Mouse (Mus musculus): ENCODE data around the gene Dnajc15. TPM values are rescaled to one million over a fixed set of nuclear protein-coding genes. Genes with fewer than 3 reads are reported as not detected.

Gene Dnajc15
- polyA plus RNA-seq, 1 experiment from 2014 or later: 100 TPM

DNA sequence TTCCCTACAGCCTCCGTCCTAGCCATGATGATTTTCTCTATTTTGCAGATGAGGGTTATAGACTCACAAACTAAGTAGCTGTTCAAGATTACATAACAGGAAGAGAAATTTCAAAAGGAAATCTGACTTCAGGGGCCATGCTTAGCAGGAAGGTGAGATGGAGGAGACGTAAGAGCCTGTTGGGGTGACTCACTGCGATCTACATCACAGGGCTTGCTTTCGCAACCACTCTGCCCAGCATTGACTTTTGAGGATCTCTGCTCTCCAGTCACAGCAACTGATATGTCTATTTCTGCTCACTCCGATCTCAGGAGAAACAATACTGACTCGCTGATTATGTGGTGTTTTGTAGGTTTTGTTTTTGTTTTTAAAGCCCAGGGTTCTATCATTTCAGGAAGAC lies 49.8 kb downstream of the Dnajc15 start:
- ATAC-seq (replicated peaks; ENCODE audit: low FRiP score) (no peak), DNase-seq (ENCODE audit: low spot score) (no peak)
- Histone ChIP-seq H3K4me3 (ENCODE audit: low read depth, low read length) (no peak overlapping the region), H3K4me1 (replicated peaks; ENCODE audit: control insufficient read depth, insufficient read depth, low read length) (no peaks in the 10 kb centered on the region), H3K27me3 (replicated peaks; ENCODE audit: control insufficient read depth, insufficient read depth, low read length) (no peaks in the 10 kb centered on the region), H3K9ac (ENCODE audit: low read depth, low read length) (no peak overlapping the region), H3K36me3 (ENCODE audit: control insufficient read depth, insufficient read depth, low read length) (no peaks in the 10 kb centered on the region), H3K9me3 (ENCODE audit: control insufficient read depth, low read length) (no peaks in the 10 kb centered on the region), H3K27ac (ENCODE audit: low read depth, low read length) (no peak overlapping the region), H3K4me2 (no peak overlapping the region)
- WGBS: 88% methylated on average over 6 of the region's 6 CpGs

DNA sequence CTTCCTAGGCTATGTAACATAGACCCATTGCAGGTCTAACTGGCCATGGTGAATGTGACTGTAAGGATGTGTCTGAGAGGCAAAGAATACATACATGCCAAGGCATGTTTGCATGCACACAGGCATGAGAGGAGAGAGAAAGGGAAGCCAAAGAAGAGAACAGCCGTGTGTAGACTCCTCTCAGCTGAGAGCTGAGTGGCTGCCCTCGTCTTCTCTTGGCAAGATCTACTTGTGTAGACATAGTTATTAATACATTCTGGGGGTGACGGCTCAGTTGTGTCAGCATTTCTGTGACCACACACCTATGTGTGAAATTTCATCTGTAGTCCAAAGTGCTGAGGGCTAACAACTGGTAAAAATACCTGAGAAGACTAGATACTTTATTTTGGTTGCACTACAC lies 55.1 kb downstream of the Dnajc15 start:
- 79% methylated on average over 3 of the region's 3 CpGs for WGBS
- Histone ChIP-seq H3K36me3 (ENCODE audit: control insufficient read depth, insufficient read depth, low read length) (no peaks in the 10 kb centered on the region), H3K4me1 (replicated peaks; ENCODE audit: control insufficient read depth, insufficient read depth, low read length) (no peaks in the 10 kb centered on the region), H3K9me3 (ENCODE audit: control insufficient read depth, low read length) (no peaks in the 10 kb centered on the region), H3K27ac (ENCODE audit: low read depth, low read length) (no peak overlapping the region), H3K9ac (ENCODE audit: low read depth, low read length) (no peak overlapping the region), H3K4me3 (ENCODE audit: low read depth, low read length) (no peak overlapping the region), H3K27me3 (replicated peaks; ENCODE audit: control insufficient read depth, insufficient read depth, low read length) (no peaks in the 10 kb centered on the region), H3K4me2 (no peak overlapping the region)
- no peak for ATAC-seq (replicated peaks; ENCODE audit: low FRiP score)
- DNase-seq (ENCODE audit: low spot score): no peak

DNA sequence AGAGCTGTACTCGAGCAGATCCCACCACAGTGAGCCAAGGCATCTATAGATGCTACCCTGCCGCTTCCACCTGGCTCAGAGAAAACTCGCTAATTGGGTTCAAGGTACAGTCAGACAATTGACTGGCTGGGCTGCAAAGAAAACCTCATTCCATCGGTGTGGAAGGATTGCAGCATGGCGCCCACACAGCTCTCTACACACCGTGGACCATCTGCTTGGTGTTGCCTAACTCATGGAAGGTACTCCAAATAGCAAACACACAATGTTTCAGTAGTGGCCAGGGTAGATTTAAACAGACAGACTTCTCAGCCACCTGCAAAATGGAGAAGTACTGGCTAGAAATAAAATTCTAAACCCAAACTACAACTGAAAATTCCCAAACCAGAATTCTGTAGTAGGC lies 57.4 kb downstream of the Dnajc15 start:
- Histone ChIP-seq H3K36me3 (ENCODE audit: control insufficient read depth, insufficient read depth, low read length) (no peaks in the 10 kb centered on the region), H3K27me3 (replicated peaks; ENCODE audit: control insufficient read depth, insufficient read depth, low read length) (no peaks in the 10 kb centered on the region), H3K4me2 (no peak overlapping the region), H3K9me3 (ENCODE audit: control insufficient read depth, low read length) (no peaks in the 10 kb centered on the region), H3K4me3 (ENCODE audit: low read depth, low read length) (no peak overlapping the region), H3K4me1 (replicated peaks; ENCODE audit: control insufficient read depth, insufficient read depth, low read length) (no peaks in the 10 kb centered on the region), H3K27ac (ENCODE audit: low read depth, low read length) (no peak overlapping the region), H3K9ac (ENCODE audit: low read depth, low read length) (no peak overlapping the region)
- ATAC-seq (replicated peaks; ENCODE audit: low FRiP score): no peak
- no peak for DNase-seq (ENCODE audit: low spot score)
- 83% methylated on average over 6 of the region's 6 CpGs for WGBS

DNA sequence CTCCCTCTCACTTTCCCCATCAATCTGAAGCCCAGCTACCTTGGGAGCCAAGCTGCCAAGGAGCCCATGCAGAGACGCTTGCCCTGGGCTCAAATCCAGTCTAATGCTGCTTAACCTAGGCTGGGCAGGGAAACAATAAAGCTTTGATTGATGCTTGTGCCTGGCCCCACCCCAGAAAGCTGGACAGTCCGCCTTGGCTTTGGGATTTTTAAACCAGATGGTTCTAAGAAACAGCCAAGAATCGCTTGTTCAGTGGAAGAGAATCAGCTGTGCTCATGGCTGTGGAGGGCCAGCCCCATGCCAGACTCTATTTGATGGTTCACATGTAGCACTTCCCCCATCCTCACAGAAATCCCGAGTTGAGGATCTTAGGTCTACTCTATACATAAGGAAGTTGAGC lies 60.0 kb downstream of the Dnajc15 start:
- Histone ChIP-seq H3K27ac (ENCODE audit: low read depth, low read length) (no peak overlapping the region), H3K4me3 (ENCODE audit: low read depth, low read length) (no peak overlapping the region), H3K4me1 (replicated peaks; ENCODE audit: control insufficient read depth, insufficient read depth, low read length) (no peaks in the 10 kb centered on the region), H3K9me3 (ENCODE audit: control insufficient read depth, low read length) (no peaks in the 10 kb centered on the region), H3K4me2 (no peak overlapping the region), H3K27me3 (replicated peaks; ENCODE audit: control insufficient read depth, insufficient read depth, low read length) (no peaks in the 10 kb centered on the region), H3K9ac (ENCODE audit: low read depth, low read length) (no peak overlapping the region), H3K36me3 (ENCODE audit: control insufficient read depth, insufficient read depth, low read length) (no peaks in the 10 kb centered on the region)
- ATAC-seq (replicated peaks; ENCODE audit: low FRiP score): no peak
- no peak for DNase-seq (ENCODE audit: low spot score)
- 77% methylated on average over 4 of the region's 4 CpGs for WGBS

DNA sequence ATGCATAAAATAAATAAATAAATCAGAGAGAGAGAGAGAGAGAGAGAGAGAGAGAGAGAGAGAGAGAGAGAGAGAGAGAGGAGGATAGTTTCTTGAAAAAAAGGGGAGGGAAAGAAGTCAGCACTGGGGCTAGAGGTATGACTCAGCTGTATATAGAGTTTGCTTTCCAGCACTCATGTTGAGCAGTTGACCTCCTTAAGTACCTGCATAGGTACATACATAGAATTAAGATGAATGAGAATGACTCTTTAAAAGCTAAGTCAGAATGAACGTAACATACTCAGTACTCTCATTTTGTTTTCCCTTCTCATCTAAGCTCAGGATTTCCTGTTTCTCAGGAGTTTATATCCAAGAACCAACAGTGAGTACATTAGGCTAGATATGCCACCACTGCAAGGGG lies 62.0 kb downstream of the Dnajc15 start:
- Histone ChIP-seq H3K27me3 (replicated peaks; ENCODE audit: control insufficient read depth, insufficient read depth, low read length) (no peaks in the 10 kb centered on the region), H3K36me3 (ENCODE audit: control insufficient read depth, insufficient read depth, low read length) (no peaks in the 10 kb centered on the region), H3K4me2 (no peak overlapping the region), H3K9ac (ENCODE audit: low read depth, low read length) (no peak overlapping the region), H3K4me1 (replicated peaks; ENCODE audit: control insufficient read depth, insufficient read depth, low read length) (no peaks in the 10 kb centered on the region), H3K9me3 (ENCODE audit: control insufficient read depth, low read length) (no peaks in the 10 kb centered on the region), H3K27ac (ENCODE audit: low read depth, low read length) (no peak overlapping the region), H3K4me3 (ENCODE audit: low read depth, low read length) (no peak overlapping the region)
- 81% methylated on average over 1 of the region's 1 CpGs for whole genome bisulfite sequencing
- DNase-seq (ENCODE audit: low spot score): no peak
- ATAC-seq (replicated peaks; ENCODE audit: low FRiP score): no peak

DNA sequence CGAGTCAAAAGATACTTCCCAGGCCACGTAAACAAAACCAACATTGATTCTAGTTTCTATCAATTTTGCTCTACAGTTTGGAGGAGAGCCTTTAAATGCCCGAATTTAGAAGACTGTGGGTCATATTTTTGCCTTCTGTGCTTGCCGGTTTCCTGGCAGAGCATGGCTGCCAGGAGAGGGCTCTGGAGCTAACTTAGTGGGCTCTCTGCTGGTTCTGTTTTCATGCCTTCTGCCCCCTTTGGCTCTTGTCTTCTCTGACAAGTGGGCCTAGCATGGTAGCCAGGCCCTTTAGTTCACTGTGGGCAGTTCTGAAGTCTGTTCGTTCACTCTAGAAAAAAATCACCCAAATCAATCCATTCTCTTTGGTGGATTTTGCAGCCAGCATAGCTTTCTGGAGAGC lies 63.5 kb downstream of the Dnajc15 start:
- no peak overlapping the region for H3K27ac ChIP-seq (ENCODE audit: low read depth, low read length)
- no peaks in the 10 kb centered on the region for H3K36me3 ChIP-seq (ENCODE audit: control insufficient read depth, insufficient read depth, low read length)
- H3K9ac ChIP-seq (ENCODE audit: low read depth, low read length): no peak overlapping the region
- no peak overlapping the region for H3K4me3 ChIP-seq (ENCODE audit: low read depth, low read length)
- no peak for DNase-seq (ENCODE audit: low spot score)
- WGBS: 77% methylated on average over 5 of the region's 5 CpGs
- no peak for ATAC-seq (replicated peaks; ENCODE audit: low FRiP score)
- H3K4me2 ChIP-seq: no peak overlapping the region
- H3K9me3 ChIP-seq (ENCODE audit: control insufficient read depth, low read length): no peaks in the 10 kb centered on the region
- no peaks in the 10 kb centered on the region for H3K27me3 ChIP-seq (replicated peaks; ENCODE audit: control insufficient read depth, insufficient read depth, low read length)
- H3K4me1 ChIP-seq (replicated peaks; ENCODE audit: control insufficient read depth, insufficient read depth, low read length): no peaks in the 10 kb centered on the region

- no peaks in the 10 kb centered on the region for H3K27me3 ChIP-seq (replicated peaks; ENCODE audit: control insufficient read depth, insufficient read depth, low read length)
- H3K4me2 ChIP-seq: no peak overlapping the region
- DNase-seq (ENCODE audit: low spot score) (no peak), ATAC-seq (replicated peaks; ENCODE audit: low FRiP score) (no peak)
- H3K36me3 ChIP-seq (ENCODE audit: control insufficient read depth, insufficient read depth, low read length): no peaks in the 10 kb centered on the region
- no peak overlapping the region for H3K27ac ChIP-seq (ENCODE audit: low read depth, low read length)
- no peaks in the 10 kb centered on the region for H3K9me3 ChIP-seq (ENCODE audit: control insufficient read depth, low read length)
- H3K9ac ChIP-seq (ENCODE audit: low read depth, low read length): no peak overlapping the region
- no peak overlapping the region for H3K4me3 ChIP-seq (ENCODE audit: low read depth, low read length)
- WGBS: 78% methylated on average over 4 of the region's 4 CpGs
- H3K4me1 ChIP-seq (replicated peaks; ENCODE audit: control insufficient read depth, insufficient read depth, low read length): no peaks in the 10 kb centered on the region
Measured at GRCm38 (mm10) chr14:77807836-77808235, 67.1 kb downstream of the Dnajc15 start.

DNA sequence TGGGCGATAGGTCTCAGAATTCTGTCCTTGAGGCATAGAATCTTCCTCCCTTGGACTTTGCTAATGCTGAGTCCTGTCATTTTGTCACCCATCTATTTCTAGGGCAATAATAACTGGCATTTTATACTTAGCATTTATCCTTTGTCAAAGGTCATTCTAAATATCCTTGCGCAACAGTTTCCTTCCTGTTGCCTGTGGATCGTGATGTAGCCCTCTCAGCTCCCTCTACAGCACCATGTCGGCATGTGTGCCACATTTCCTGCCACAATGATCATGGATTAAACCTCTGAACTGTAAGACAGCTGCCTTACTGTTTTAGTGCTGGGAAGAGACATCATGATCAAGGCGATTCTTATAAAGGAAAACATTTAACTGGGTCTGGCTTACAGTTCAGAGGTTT lies 68.6 kb downstream of the Dnajc15 start:
- 64% methylated on average over 5 of the region's 5 CpGs for WGBS
- Histone ChIP-seq H3K9ac (ENCODE audit: low read depth, low read length) (no peak overlapping the region), H3K4me1 (replicated peaks; ENCODE audit: control insufficient read depth, insufficient read depth, low read length) (no peaks in the 10 kb centered on the region), H3K4me3 (ENCODE audit: low read depth, low read length) (no peak overlapping the region), H3K27me3 (replicated peaks; ENCODE audit: control insufficient read depth, insufficient read depth, low read length) (no peaks in the 10 kb centered on the region), H3K36me3 (ENCODE audit: control insufficient read depth, insufficient read depth, low read length) (no peaks in the 10 kb centered on the region), H3K4me2 (no peak overlapping the region), H3K9me3 (ENCODE audit: control insufficient read depth, low read length) (no peaks in the 10 kb centered on the region), H3K27ac (ENCODE audit: low read depth, low read length) (no peak overlapping the region)
- no peak for ATAC-seq (replicated peaks; ENCODE audit: low FRiP score)
- DNase-seq (ENCODE audit: low spot score): no peak

DNA sequence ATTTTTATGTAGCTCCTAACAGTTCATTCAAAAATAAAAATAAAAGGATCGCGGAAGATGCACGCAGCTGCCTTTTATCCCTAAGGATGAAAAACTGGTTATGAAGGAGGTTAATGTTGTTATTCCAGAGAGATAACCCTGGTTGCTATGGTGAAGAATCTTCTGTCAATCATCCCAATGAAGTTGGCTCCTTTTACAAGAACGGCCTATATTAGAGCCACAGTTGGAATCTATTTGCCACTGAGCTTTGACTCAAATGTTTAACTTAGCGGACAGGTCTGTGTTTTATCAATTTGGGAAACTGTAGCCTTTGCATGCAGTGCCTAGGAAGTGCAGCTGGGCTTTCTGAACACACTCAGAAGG lies 72.7 kb downstream of the Dnajc15 start:
- no peak overlapping the region for H3K4me3 ChIP-seq (ENCODE audit: low read depth, low read length)
- H3K27ac ChIP-seq (ENCODE audit: low read depth, low read length): no peak overlapping the region
- no peaks in the 10 kb centered on the region for H3K4me1 ChIP-seq (replicated peaks; ENCODE audit: control insufficient read depth, insufficient read depth, low read length)
- 65% methylated on average over 5 of the region's 5 CpGs for WGBS
- H3K4me2 ChIP-seq: no peak overlapping the region
- no peaks in the 10 kb centered on the region for H3K27me3 ChIP-seq (replicated peaks; ENCODE audit: control insufficient read depth, insufficient read depth, low read length)
- ATAC-seq (replicated peaks; ENCODE audit: low FRiP score) (no peak), DNase-seq (ENCODE audit: low spot score) (no peak)
- H3K9me3 ChIP-seq (ENCODE audit: control insufficient read depth, low read length): no peaks in the 10 kb centered on the region
- no peak overlapping the region for H3K9ac ChIP-seq (ENCODE audit: low read depth, low read length)
- no peaks in the 10 kb centered on the region for H3K36me3 ChIP-seq (ENCODE audit: control insufficient read depth, insufficient read depth, low read length)
